Mouse (Mus musculus) ES-E14 (cell line): ENCODE data around the gene Tmem9. TPM values are rescaled to one million over a fixed set of nuclear protein-coding genes. Genes with fewer than 3 reads are reported as not detected.

Source experiments
- DNase-seq: peaks from one replicate; pipeline ENCODE4 v3.0.0-alpha.2; 2013; ENCODE audit warnings: low read depth, low spot score
- H3K27ac ChIP-seq: 2 replicates; pipeline ENCODE4 v1.5.1; 2012; ENCODE audit warnings: low read depth, mild to moderate bottlenecking, low read length, moderate library complexity, mixed read lengths; ENCODE audit not compliant: poor library complexity, insufficient read depth, severe bottlenecking
- H3K36me3 ChIP-seq: 2 replicates; pipeline ENCODE4 v1.6.1; 2012; ENCODE audit warnings: mild to moderate bottlenecking, low read length, moderate library complexity, mixed read lengths; ENCODE audit not compliant: control insufficient read depth, poor library complexity, insufficient read depth, severe bottlenecking
- H3K4me1 ChIP-seq, 2 experiments: fragments of 150-350 bp in 1 of 2; sonication (generic) in 1 of 2; 2 replicates each; pipeline ENCODE4 v1.6.1; 2012; ENCODE audit warnings: low read length in 2 of 2, mild to moderate bottlenecking in 1 of 2, mixed read lengths in 1 of 2; ENCODE audit not compliant: control insufficient read depth in 2 of 2, insufficient read depth in 2 of 2, poor library complexity in 1 of 2
- H3K4me3 ChIP-seq, 2 experiments: fragments of 150-350 bp in 1 of 2; sonication (generic) in 1 of 2; 2 replicates each; pipeline ENCODE4 v1.5.1; 2012; ENCODE audit warnings: low read length in 2 of 2, low read depth in 1 of 2, mild to moderate bottlenecking in 1 of 2, mixed read lengths in 1 of 2; ENCODE audit not compliant: insufficient read depth in 1 of 2, poor library complexity in 1 of 2, severe bottlenecking in 1 of 2
- H3K9ac ChIP-seq: 2 replicates; pipeline ENCODE4 v1.6.1; 2012; ENCODE audit warnings: low read depth, mild to moderate bottlenecking, low read length, mixed read lengths; ENCODE audit not compliant: poor library complexity, insufficient read depth, severe bottlenecking
- H3K9me3 ChIP-seq: fragments of 150-350 bp; sonication (generic); 2 replicates; pipeline ENCODE4 v1.6.1; 2012; ENCODE audit warnings: low read depth, mild to moderate bottlenecking, low read length; ENCODE audit not compliant: control insufficient read depth, insufficient read depth
- CHD2 ChIP-seq: IDR thresholded peaks from 2 replicates; pipeline ENCODE4 v1.6.1; 2014; ENCODE audit warnings: mild to moderate bottlenecking, low read depth, low read length, inconsistent platforms
- HCFC1 ChIP-seq: IDR thresholded peaks from 2 replicates; pipeline ENCODE4 v1.6.1; 2012; ENCODE audit warnings: low read length, inconsistent platforms, borderline replicate concordance; ENCODE audit not compliant: insufficient read depth
- MAFK ChIP-seq: IDR thresholded peaks from 2 replicates; pipeline ENCODE4 v1.6.1; 2014; ENCODE audit warnings: mild to moderate bottlenecking, low read depth, low read length, inconsistent platforms; ENCODE audit not compliant: insufficient read depth
- ZC3H11A ChIP-seq: IDR thresholded peaks from 2 replicates; pipeline ENCODE4 v1.6.1; 2012; ENCODE audit warnings: low read depth, mild to moderate bottlenecking, inconsistent platforms, low read length, borderline replicate concordance
- ZNF384 ChIP-seq: IDR thresholded peaks from 2 replicates; pipeline ENCODE4 v1.6.1; 2012; ENCODE audit warnings: low read depth, low read length, inconsistent platforms
- in situ Hi-C, 2 experiments: fragments of 600-800 bp; cut with MboI; formaldehyde crosslinking; loops; one replicate each; pipeline ENCODE4 v1.15.1; 2025; ENCODE audit warnings: low sequenced_read_pairs in 2 of 2, inconsistent platforms in 1 of 2; ENCODE audit not compliant: unreplicated experiment in 2 of 2
- total RNA-seq: library from RNA; depleted of rRNA; stranded (reverse); fragments of 300-350 nt; gene quantifications from 2 replicates; pipeline ENCODE4 v1.2.3, GENCODE M21; 2012

Tmem9 gene
- total RNA-seq, 1 experiment, result 52.8 TPM

GRCm38 (mm10) chr1:136061041-136061789 is 53.3 kb downstream of the Tmem9 start:
- no peak overlapping the region for H3K27ac ChIP-seq
- no peak for DNase-seq

GRCm38 (mm10) chr1:136061790-136062141 is 53.8 kb downstream of the Tmem9 start:
- in situ Hi-C loops, result no loop called here
- TF ChIP-seq ZNF384 (no peak), MAFK (no peak), HCFC1 (no peak)
- Histone ChIP-seq H3K4me1 (no peaks in the 10 kb centered on the region), H3K4me3 (no peak overlapping the region), H3K9ac (no peak overlapping the region), H3K9me3 (no peaks in the 10 kb centered on the region), H3K27ac (no peak overlapping the region), H3K36me3 (no peaks in the 10 kb centered on the region)
- no peak for DNase-seq

More at GRCm38 (mm10) chr1:136061041-136061789, 53.3 kb downstream of the Tmem9 start:
- no peak overlapping the region for H3K9ac ChIP-seq
- TF ChIP-seq CHD2 (no peak), ZNF384 (no peak), ZC3H11A (no peak), MAFK (no peak), HCFC1 (no peak)
- no peaks in the 10 kb centered on the region for H3K9me3 ChIP-seq
- H3K4me3 ChIP-seq, result no peak overlapping the region
- in situ Hi-C loops, result no loop called here
- no peaks in the 10 kb centered on the region for H3K4me1 ChIP-seq
- no peaks in the 10 kb centered on the region for H3K36me3 ChIP-seq

- Histone ChIP-seq H3K9ac (no peak overlapping the region), H3K4me1 (no peaks in the 10 kb centered on the region), H3K9me3 (no peaks in the 10 kb centered on the region), H3K27ac (no peak overlapping the region), H3K4me3 (no peak overlapping the region), H3K36me3 (no peaks in the 10 kb centered on the region)
- DNase-seq, result no peak
- in situ Hi-C loops, result no loop called here
- TF ChIP-seq ZNF384 (no peak), CHD2 (no peak), MAFK (no peak), HCFC1 (no peak), ZC3H11A (no peak)
Measured at GRCm38 (mm10) chr1:136063991-136064390, 56.0 kb downstream of the Tmem9 start.

GRCm38 (mm10) chr1:136066621-136067020 is 58.7 kb downstream of the Tmem9 start:
- TF ChIP-seq MAFK, result no peak
- TF ChIP-seq ZNF384, result no peak
- no peak for TF ChIP-seq ZC3H11A
- TF ChIP-seq CHD2, result no peak
- TF ChIP-seq HCFC1, result no peak
- no peak overlapping the region for H3K4me3 ChIP-seq
- no peak overlapping the region for H3K9ac ChIP-seq

GRCm38 (mm10) chr1:136067579-136067978 is 59.6 kb downstream of the Tmem9 start:
- H3K4me3 ChIP-seq, result no peak overlapping the region
- DNase-seq, result no peak
- H3K4me1 ChIP-seq, result no peaks in the 10 kb centered on the region
- no peak overlapping the region for H3K27ac ChIP-seq
- no peak overlapping the region for H3K9ac ChIP-seq
- H3K36me3 ChIP-seq, result no peaks in the 10 kb centered on the region
- in situ Hi-C loops, result no loop called here
- TF ChIP-seq ZNF384, result no peak
- TF ChIP-seq HCFC1, result no peak
- no peak for TF ChIP-seq MAFK
- no peak for TF ChIP-seq CHD2
- no peak for TF ChIP-seq ZC3H11A
- no peaks in the 10 kb centered on the region for H3K9me3 ChIP-seq

More at GRCm38 (mm10) chr1:136066621-136067020, 58.7 kb downstream of the Tmem9 start:
- no peaks in the 10 kb centered on the region for H3K9me3 ChIP-seq
- H3K4me1 ChIP-seq, result no peaks in the 10 kb centered on the region
- no peak for DNase-seq
- in situ Hi-C loops, result no loop called here
- H3K36me3 ChIP-seq, result no peaks in the 10 kb centered on the region
- H3K27ac ChIP-seq, result no peak overlapping the region
